Mouse (Mus musculus) adrenal gland, postnatal 10 days (tissue): ENCODE data around the gene Pnma3. TPM values are rescaled to one million over a fixed set of nuclear protein-coding genes. Genes with fewer than 3 reads are reported as not detected.
"Not testable (repeated sequence)": the region's sequence is repeated elsewhere in the genome, so short reads cannot be mapped to it uniquely, and the experiment has no call there.

Experiments
- DNase-seq: peaks from one replicate; pipeline ENCODE4 v3.0.0; 2021; ENCODE audit warnings: mixed read lengths
- long read RNA-seq, 2 experiments: library from polyadenylated mRNA; stranded (forward); transcript quantifications; one replicate each; pipeline ENCODE4 v2.0.0; 2021
- total RNA-seq, 2 experiments: library from RNA; stranded (reverse); gene quantifications; 2 replicates each; pipeline ENCODE4 v1.2.3; 2021

The Pnma3 gene
- total RNA-seq: under 1 TPM; 0.27 to 0.76 TPM
- long read RNA-seq, experiment 1: 0 reads
- long read RNA-seq, experiment 2: 0 reads

GRCm38 (mm10) chrX:73064415-73064793 is at the start of gene Pnma3:
Gene Pnma3 (plus strand): TSS chrX:73064787.
- DNase-seq: no peak

DNA sequence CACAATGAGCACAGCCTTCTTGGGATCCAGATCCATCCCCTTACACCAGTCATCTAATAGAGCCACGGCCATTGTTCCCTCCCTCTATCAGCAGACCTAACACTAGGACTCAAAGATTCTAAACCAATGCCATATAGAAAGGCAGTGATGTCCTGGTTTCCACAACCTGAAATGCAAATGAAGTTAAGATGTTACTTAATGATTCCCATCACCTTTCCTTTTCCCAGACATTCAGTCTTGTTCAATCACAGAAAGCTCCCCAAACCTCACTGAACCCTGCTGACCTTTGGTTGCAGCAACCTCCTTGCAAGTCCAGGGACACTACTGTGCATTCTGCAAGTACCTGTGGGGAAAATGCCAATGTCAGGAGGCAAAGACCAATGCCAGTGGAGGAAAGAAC is 27.6 kb upstream of the Pnma3 start, which contains the start of gene Pnma5:
TSS of gene Pnma5 (minus strand) at position 101 of the 400 bp plus-strand sequence.
- no peak for DNase-seq

DNA sequence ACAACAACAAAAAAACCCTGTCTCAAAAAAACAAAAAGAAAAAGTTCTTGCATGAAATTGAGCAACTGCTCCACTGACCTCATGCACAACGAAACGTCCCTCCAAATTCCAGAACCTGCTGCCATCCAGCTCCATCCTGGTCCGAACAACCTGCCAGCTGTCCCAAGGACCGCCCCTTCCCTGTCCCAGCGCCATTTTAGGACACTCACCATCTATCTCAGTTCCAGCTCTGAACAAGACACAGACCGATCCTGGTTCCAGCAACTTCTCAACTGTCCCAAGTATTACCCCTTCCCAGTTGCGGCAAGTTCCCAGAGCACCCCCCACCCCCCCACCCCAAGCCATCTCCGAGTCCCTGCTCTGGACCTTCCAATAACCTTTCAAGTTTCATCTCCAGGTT is 25.8 kb upstream of the Pnma3 start:
- no peak for DNase-seq

- DNase-seq: no peak
Observed at GRCm38 (mm10) chrX:73039666-73040065, 24.9 kb upstream of the Pnma3 start.

DNA sequence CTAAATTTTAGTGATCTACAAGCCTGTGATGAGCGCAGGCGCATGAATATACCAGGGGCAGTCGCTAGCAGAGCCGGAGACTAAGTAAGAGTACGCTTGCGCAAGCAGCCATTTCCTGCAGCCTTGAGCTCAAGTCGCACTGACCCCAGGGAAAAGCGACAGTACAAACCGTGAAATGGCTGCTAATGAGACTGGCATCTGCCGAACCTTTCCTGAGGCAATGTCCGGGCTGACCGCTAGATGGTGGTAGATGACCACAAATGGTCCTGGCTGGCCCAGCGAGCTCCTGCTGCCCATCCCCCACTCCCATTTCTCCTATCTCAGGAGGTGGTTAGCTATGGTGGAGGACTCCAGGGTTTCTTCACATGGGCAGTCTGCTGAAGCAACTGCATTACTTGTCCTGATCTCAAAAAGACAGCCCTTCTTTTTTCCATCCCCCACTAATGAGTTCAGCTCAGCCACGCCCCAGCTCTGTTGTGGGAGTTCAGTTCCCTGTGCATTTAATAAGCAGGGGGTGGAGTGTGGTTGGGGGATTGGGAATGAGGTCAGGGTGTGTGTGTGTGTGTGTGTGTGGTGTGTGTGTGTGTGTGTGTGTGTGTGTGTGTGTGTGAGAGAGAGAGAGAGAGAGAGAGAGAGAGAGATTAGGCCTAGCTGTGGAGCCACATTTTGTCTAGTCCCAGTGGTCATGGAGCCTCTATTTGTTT is 10.6 kb upstream of the Pnma3 start:
- DNase-seq: peak; percentile 94

DNA sequence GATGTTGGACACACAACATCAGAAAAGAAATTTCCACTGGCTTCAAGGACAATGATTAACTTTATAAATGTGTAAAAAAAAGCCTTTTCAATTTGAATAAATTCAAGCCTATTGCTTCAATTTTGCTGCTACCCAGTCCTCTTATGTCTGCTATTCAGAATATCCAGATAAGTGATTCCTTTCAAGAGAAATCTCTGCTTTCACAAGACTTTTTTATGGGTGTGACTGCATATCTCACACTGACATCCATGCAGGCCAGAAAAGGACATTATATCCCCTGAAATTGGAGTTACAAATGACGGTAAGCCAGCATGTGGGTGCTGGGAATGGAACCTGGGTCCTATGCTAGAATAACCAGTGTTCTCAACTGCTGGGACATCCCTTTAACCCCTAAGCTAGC is 3.1 kb upstream of the Pnma3 start:
- no peak for DNase-seq

- no peak for DNase-seq
Observed at GRCm38 (mm10) chrX:73062323-73062722, 2.3 kb upstream of the Pnma3 start.

DNA sequence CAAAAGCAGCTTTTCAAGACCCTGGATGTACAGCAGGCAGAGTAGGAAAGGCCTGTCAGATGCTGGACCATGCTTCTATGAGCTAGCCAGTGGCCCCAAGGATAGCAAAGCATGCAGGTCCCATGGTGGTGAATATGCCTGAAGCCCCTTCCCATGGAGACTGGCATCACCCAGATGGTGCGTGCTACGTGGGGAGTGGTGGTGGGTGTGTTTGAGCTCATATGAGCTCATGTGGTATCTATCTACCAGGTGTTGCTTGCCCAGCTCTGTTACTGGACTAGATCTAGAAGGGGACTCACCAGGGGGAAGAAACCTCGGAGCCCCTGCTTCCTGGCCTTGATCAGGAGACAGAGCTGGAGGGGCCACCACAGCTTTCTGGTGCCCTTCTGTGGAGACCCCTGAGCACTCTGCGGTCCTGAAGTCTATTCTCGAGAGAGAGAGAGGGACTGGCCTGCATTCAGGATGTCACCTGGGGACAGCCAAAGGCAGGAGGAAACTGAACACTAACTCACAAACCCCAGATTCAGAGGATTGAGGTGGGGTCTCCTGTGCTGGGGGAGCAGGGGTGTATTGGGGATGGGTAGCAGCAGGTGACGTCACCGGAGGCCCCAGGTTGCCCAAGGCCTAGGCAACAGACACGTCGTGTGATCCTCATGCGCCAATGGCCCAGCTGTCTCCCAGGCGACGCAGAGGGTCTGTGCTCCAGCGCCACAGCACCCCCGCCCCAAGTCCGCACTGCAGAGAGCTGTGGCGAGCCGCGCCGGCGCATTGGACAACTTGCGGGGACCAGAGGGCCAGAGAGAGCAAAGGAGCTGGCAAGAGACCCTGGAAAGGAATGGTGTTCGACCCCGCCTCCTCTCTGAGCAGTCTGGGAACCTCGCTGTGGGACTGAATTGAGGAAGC is 824 bp upstream of the Pnma3 start:
- no peak for DNase-seq

- not testable (repeated sequence) for DNase-seq
Observed at GRCm38 (mm10) chrX:73066765-73067312, 2.3 kb downstream of the Pnma3 start.

GRCm38 (mm10) chrX:73082267-73083055 is 17.9 kb downstream of the Pnma3 start, which contains the start of gene Xlr4a:
Gene Xlr4a (minus strand): TSS chrX:73082478.
- DNase-seq: not testable (repeated sequence)

DNA sequence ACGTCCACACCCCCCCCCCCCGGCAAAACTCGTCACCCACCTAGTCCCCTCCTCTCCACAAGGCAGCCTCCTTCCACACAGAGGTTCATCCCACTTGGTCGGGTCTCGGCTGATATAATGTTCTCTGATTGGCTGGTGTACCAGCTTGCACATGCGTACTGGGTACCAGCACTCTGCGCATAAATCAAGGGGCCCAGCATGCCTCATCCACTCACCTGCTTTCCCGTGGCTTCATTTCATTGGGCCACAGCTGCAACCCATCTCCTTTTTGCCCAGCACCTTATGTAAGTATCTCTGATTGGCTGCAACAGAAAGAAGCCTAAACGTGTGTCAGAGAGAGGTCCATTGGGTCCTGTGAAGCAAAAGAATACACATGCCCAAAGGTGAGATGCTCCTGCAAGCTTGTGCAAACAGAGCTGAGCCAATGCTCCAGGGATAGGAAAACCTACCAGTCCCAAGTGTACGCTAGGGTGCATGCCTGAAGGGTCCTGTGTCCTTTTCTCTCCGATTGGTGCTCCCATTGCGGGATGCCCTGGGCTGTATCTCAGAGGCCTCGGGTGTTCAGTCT is 32.4 kb downstream of the Pnma3 start, which contains the start of gene Xlr3a:
TSS of gene Xlr3a (minus strand) at position 155 of the 568 bp plus-strand sequence.
- DNase-seq: peak; percentile 1

- DNase-seq: not testable (repeated sequence)
Observed at GRCm38 (mm10) chrX:73116747-73117146, 52.2 kb downstream of the Pnma3 start, which contains the start of gene Gm14685. Gene Gm14685 (plus strand): TSS chrX:73117047.

Other genes with a start within 250 kb of the Pnma3 start
- under 1 TPM; 0.09 to 0.24 TPM for gene Gabrq, start 239.6 kb upstream of the Pnma3 start, total RNA-seq
- 10 to 100 TPM; 39.1 to 39.5 TPM for gene Cetn2, start 146.4 kb upstream of the Pnma3 start, total RNA-seq
- 10 to 100 TPM; 20.5 to 23.2 TPM for gene Nsdhl, start 146.2 kb upstream of the Pnma3 start, total RNA-seq
- 1 to 10 TPM; 4.1 to 4.4 TPM for gene Zfp185, start 77.4 kb upstream of the Pnma3 start, total RNA-seq
- gene Pnma5, start 27.7 kb upstream of the Pnma3 start, total RNA-seq: under 1 TPM; 0.12 to 0.18 TPM
- gene Xlr4a, start 17.7 kb downstream of the Pnma3 start, total RNA-seq: 1 to 10 TPM in 1 of 2 experiments, under 1 TPM in 1; 0.85 to 1.1 TPM
- 1 to 10 TPM; 1.2 to 2.8 TPM for gene Xlr3a, start 32.3 kb downstream of the Pnma3 start, total RNA-seq
- gene Gm14685, start 52.3 kb downstream of the Pnma3 start, total RNA-seq: under 1 TPM; 0.51 to 0.76 TPM
- not detected for gene Xlr5b, start 84.0 kb downstream of the Pnma3 start, total RNA-seq
- gene DXBay18, start 84.7 kb downstream of the Pnma3 start, total RNA-seq: not detected
- not detected for gene Spin2d, start 112.2 kb downstream of the Pnma3 start, total RNA-seq
- gene Xlr3b, start 127.4 kb downstream of the Pnma3 start, total RNA-seq: 1 to 10 TPM; 4.6 to 7.8 TPM
- gene Xlr4b, start 149.5 kb downstream of the Pnma3 start, total RNA-seq: under 1 TPM in 1 of 2 experiments, not detected in 1; 0.60 TPM
- 1 to 10 TPM; 7.3 to 7.8 TPM for gene F8a, start 163.5 kb downstream of the Pnma3 start, total RNA-seq
- gene Xlr4c, start 178.3 kb downstream of the Pnma3 start, total RNA-seq: under 1 TPM; 0.66 to 0.76 TPM
- not detected for gene Xlr3c, start 200.6 kb downstream of the Pnma3 start, total RNA-seq
- gene Xlr5a, start 228.2 kb downstream of the Pnma3 start, total RNA-seq: under 1 TPM; 0.24 to 0.33 TPM
- gene Xlr5c, start 228.2 kb downstream of the Pnma3 start, total RNA-seq: under 1 TPM; 0.45 to 0.69 TPM